Mouse (Mus musculus) gastrocnemius, postnatal 14 days (tissue): ENCODE measurements around the gene Prph. TPM values are rescaled to one million over a fixed set of nuclear protein-coding genes. Genes with fewer than 3 reads are reported as not detected.
"Not testable (repeated sequence)": the region's sequence is repeated elsewhere in the genome, so short reads cannot be mapped to it uniquely, and the experiment has no call there.

Experiments
- DNase-seq: peaks from one replicate; pipeline ENCODE4 v3.0.0; 2021; ENCODE audit warnings: mixed read lengths
- intact Hi-C: fragments of 180-260 bp; cut with DNase I; formaldehyde crosslinking; loops from one replicate; pipeline ENCODE4 v1.15.1; 2025; ENCODE audit warnings: low total_unique reads
- total RNA-seq, 2 experiments: library from RNA; stranded (reverse); gene quantifications; 2 replicates each; pipeline ENCODE4 v1.2.3; 2021

Gene Prph
- total RNA-seq, 2 experiments from 2014 or later: 1.2 to 1.4 TPM

- intact Hi-C loops: no loop called here
- DNase-seq: no peak
Observed at GRCm38 (mm10) chr15:99032041-99032725, 22.8 kb upstream of the Prph start.

GRCm38 (mm10) chr15:99032726-99033250 lies 22.2 kb upstream of the Prph start:
- intact Hi-C loops: no loop called here
- no peak for DNase-seq

- intact Hi-C loops: no loop called here
- DNase-seq: no peak
Observed at GRCm38 (mm10) chr15:99033498-99034270, 21.3 kb upstream of the Prph start.

- intact Hi-C loops: no loop called here
- no peak for DNase-seq
Observed at GRCm38 (mm10) chr15:99035431-99035830, 19.5 kb upstream of the Prph start.

- intact Hi-C loops: no loop called here
- DNase-seq: no peak
Observed at GRCm38 (mm10) chr15:99036249-99036905, 18.6 kb upstream of the Prph start.

- intact Hi-C loops: no loop called here
- no peak for DNase-seq
Observed at GRCm38 (mm10) chr15:99038025-99038424, 16.9 kb upstream of the Prph start.

- DNase-seq: no peak
- intact Hi-C loops: no loop called here
Observed at GRCm38 (mm10) chr15:99038797-99039196, 16.2 kb upstream of the Prph start.

- intact Hi-C loops: no loop called here
- DNase-seq: no peak
Observed at GRCm38 (mm10) chr15:99039306-99039705, 15.7 kb upstream of the Prph start.

GRCm38 (mm10) chr15:99039996-99040919 lies 14.7 kb upstream of the Prph start:
- intact Hi-C loops: no loop called here
- DNase-seq: no peak

GRCm38 (mm10) chr15:99040920-99041856 lies 13.8 kb upstream of the Prph start:
- DNase-seq: no peak
- intact Hi-C loops: no loop called here

- intact Hi-C loops: no loop called here
- no peak for DNase-seq
Observed at GRCm38 (mm10) chr15:99042334-99042733, 12.6 kb upstream of the Prph start.

- DNase-seq: no peak
- intact Hi-C loops: no loop called here
Observed at GRCm38 (mm10) chr15:99044854-99045253, 10.1 kb upstream of the Prph start.

GRCm38 (mm10) chr15:99045734-99046133 lies 9.2 kb upstream of the Prph start:
- intact Hi-C loops, DNase-seq: not testable (repeated sequence)

- no peak for DNase-seq
- intact Hi-C loops: loop anchor here (5.0 kb wide), 1 partner anchor 43 kb away; the partner anchor contains the start of gene Dnajc22
Observed at GRCm38 (mm10) chr15:99049473-99050253, 5.3 kb upstream of the Prph start.

- intact Hi-C loops: loop anchor here (5.0 kb wide), 1 partner anchor 39 kb away; the partner anchor contains the start of gene Dnajc22
- DNase-seq: peak; percentile 47
Observed at GRCm38 (mm10) chr15:99053373-99053772, 1.6 kb upstream of the Prph start.

- DNase-seq: peak; percentile 34
- intact Hi-C loops: no loop called here
Observed at GRCm38 (mm10) chr15:99055511-99055961, 562 bp downstream of the Prph start.

GRCm38 (mm10) chr15:99056332-99056731 lies 1.4 kb downstream of the Prph start:
- DNase-seq: no peak

More at GRCm38 (mm10) chr15:99056332-99056731, 1.4 kb downstream of the Prph start:
- intact Hi-C loops: no loop called here
